Mouse (Mus musculus): Measurements from ENCODE around the gene Tufm.

DNA sequence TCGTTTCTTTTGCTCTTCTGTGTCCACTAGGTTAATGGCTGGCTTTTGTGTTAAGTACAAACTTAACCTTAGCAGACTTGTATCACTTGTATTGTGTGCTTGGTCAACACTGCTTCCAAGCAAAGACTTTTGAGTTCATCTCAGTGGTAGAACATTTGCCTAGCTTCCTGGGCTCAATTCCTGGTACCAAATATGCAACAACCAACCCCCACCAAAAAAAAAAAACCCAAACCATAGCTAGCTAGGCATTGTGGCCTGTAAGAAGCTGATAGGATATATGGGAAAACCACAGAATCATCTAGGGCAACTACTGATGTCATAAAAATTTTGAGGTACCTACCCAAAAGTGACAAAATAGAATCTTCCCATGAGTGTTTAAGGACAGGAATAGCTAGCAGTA is 3.8 kb downstream of the Tufm start:
- TF ChIP-seq POLR2A (IDR thresholded peaks at IDR 0.05; ENCODE audit: low read depth, low read length), result no peak
- TF ChIP-seq CTCF (IDR thresholded peaks at IDR 0.05; ENCODE audit: extremely low read depth, insufficient read length, insufficient replicate concordance, low read depth, low read length), result no peak

Measured in small intestine, adult 2 months (tissue).